Mouse (Mus musculus): Measurements from ENCODE around the gene 4921517D22Rik.

Gene 4921517D22Rik

DNA sequence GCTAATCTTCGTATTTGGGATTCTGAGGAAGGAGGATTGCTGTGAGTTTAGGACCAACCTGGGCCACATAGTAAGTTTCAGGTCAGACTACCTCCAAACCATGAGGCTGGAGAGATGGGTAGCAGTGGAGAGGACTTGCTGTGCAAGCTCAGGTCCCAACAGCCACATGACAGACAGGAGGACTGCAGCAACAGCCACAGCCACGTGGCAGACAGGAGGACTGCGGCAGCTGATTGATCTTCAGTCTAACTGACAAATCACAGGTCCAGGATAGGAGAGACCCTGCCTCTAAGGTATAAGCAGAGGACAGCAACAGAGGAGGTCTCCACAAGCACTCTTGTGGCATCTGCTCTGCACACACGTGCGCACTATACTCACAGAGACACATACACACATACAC is 36.1 kb downstream of the 4921517D22Rik start:
- no peak for DNase-seq (ENCODE audit: low spot score)

DNA sequence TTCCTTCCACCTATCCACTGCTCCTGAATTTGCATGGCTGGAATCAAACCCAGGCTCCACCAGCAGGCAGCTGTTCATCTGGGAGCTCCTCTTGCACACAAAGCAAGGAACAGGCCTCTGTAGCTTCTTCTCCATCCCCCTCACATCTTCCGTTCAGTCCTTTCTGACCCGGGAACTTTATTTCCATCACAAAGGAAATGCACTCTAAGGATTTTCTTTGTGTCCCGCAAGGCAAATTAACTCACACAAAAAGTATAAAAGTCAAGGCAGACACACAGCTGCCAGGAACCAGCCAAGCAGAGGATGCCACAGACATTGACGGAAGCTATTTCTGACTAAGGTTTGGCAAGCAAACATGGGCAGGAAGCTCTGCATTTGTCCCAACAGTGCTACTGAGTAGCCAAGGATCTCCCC is 36.9 kb downstream of the 4921517D22Rik start:
- DNase-seq (ENCODE audit: low spot score) = no peak

DNA sequence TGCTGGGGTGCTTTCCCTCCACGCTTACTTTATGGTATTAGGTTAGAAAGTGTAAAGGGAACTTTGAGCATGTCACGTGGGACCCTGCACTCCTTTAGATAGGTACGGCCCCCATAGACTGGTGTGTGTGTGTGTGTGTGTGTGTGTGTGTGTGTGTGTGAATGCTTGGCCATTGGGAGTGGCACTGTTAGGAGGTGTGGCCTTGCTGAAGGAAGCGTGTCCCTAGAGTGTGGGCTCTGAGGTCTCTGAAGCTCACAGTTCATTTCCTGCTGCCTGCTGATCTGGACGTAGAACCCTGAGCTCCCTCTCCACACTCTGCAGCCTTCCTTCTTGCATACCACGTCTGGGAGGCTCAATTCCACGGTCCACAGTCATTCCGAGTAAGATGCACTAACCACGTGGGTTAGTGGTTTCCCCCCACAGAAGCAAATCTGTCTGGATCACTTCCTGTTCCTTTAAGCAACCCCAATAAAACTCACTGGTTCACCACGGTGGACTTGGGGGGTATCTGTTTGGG is 37.5 kb downstream of the 4921517D22Rik start:
- DNase-seq (ENCODE audit: low spot score) = no peak

DNA sequence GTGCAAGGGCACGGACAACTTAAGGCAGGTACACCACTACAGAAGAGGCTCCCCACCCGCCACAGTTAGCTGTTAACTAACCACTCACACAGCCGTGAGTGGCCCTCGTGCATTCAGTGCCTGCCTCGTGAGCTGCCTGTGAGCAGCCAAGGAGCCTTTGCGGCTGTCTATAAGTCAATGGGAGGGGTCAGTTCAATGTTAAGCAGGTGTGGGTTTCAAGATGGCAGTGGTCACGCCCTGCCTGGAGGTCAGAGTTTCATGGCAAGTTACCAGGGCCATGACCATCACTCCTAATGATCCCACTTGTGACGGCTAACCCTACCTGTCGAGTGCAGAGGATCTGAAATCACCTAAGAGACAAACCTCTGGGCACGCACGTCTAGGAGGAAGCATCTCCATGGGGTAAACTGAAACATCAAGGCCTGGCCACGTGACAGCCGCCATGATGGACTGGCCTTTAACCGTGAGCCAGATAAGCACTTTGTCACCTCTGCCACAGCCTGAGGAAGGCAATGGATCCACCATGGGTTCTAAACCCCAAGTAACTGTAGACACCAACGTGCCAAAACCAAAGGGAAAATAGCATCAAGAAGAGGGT is 38.1 kb downstream of the 4921517D22Rik start:
- DNase-seq (ENCODE audit: low spot score) = no peak

DNA sequence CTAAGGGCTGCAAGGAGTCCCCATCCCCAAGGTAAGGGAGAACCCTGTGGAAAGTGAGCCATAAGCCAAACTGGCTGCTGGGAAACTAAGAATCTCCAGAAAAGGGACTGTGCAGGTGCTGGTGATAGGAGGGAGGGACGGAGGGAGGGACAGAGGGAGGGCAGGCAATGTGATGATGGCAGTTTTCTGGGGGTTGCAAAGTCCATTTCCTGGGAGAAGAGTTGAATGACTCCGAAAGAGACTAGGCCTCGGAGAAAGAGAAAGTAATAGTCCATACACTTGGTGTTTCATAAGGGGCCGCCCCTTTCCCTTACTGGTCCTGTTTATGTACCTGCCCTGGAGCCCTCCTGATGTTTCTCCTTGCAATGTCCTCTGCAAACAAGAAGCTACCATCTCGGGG is 39.4 kb downstream of the 4921517D22Rik start:
- no peak for DNase-seq (ENCODE audit: low spot score)

DNA sequence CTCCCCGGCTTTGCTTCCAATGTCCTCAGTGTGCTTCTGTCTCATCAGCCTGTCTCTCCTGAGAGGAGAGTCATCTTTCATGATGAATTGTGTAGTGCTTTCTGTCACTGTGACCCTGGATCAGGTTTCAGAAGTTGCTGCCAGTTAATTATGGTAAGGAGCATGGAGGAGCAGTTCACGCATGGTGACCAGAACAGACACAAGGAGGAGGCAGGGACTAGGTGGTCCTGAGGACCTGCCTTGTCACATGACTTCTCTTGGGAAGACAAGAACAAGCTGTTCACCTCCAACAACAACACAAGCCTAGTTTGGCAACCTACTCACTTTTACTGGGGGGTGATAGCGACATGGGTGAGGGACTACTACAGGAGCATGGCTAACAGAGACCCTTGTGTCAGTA is 40.8 kb downstream of the 4921517D22Rik start:
- DNase-seq (ENCODE audit: low spot score) = no peak

DNA sequence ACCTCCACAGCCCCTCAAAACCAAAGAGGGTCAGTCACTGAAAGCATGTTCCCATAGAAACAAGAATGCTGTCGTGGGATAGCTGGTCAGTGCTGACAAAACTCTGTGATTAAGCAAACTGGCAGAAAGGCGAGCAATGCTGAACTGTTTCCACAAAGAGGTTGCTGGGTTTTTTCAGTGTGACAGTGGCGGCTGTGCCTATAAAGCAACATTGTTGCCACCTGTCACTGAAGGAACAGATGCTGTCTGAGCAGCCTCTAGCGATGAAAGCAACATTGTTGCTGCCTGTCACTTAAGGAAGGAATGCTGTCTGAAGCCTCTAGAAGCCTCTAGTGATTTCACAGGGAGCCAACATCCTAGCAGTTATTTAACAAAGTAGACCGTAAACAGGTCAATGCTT is 41.3 kb downstream of the 4921517D22Rik start:
- no peak for DNase-seq (ENCODE audit: low spot score)

DNA sequence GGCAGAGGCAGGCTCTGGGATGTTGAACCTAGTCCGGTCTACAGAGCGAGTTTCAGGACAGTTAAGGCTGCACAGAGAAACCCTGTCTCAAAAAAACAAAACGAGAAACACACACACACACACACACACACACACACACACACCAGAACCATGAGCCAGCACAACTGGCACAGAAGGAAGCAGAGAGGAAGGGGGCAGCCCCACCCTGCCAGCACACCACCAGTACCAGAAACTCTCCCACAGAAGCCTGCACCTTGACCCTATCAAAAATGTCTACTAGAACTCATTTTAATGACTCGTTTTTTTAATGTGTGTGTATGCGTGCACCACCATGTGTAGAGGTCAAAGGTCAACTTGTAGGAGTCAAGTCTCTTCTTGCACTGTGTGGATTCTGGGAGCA is 44.1 kb downstream of the 4921517D22Rik start:
- DNase-seq (ENCODE audit: low spot score) = no peak

DNA sequence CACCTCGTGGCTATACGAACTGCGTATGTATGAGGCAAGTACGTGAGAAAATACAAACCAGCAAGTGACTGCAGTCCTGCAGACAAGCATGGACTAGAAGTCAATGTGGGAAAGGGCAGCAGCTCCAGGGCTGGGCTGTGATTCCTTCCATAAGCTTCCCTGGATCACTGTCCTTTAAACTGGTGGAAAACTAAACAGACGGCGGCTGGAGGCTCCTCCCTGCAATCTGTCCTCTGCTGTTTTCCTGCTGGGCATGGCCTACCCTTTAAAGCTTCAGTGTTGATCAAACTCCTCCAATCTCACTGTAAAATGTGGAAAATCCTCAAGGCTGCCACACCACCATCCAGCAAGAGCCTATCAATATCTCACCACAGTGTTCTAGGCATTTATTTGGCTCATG is 45.3 kb downstream of the 4921517D22Rik start:
- no peak for DNase-seq (ENCODE audit: low spot score)

DNA sequence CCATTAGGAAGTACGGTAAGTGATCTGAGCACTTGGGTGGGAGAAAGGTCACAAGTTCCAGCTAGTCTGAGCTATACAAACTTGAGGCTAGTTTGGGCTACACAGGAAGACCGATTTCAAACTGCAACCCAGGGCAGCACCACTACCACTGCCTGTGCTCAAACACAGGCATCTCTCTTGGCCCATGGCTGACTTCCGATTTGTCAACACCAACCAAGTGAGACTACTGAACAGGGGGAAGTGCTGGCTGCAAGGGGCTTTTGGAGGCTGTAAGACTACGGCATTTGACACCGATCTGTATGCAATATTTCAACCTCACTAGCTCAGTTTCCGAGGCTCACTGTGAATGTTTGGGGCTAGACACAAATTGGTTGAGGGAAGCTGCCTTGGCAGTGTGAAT is 46.4 kb downstream of the 4921517D22Rik start:
- DNase-seq (ENCODE audit: low spot score) = no peak

DNA sequence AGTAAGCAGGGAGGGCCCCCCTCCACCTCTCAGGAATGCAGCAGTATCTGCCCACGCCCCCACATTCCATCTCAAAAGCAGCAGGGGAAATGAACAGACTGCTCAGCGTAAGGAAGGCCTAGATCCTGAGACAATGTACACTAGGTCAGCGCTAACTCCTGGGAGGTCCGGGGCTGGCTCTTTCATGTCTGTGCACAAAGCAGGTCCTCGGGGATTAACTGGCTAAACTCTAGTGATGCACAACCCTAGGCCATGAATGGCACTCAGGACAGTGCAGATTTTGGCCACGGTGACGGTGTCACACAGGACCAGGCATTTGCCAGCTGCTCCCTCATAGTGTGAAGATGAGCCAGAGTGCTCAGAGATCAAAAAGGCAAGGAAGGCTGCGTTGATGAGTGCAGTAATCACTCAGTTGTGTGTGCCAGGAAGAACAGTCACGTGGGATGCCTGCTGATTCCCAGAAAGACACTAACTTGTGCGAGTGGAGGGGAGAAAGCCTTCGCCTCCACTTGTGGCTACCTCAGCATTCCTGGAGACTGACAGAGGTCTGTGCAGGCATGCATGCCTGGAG is 47.1 kb downstream of the 4921517D22Rik start:
- peak; percentile 12 for DNase-seq (ENCODE audit: low spot score)

DNA sequence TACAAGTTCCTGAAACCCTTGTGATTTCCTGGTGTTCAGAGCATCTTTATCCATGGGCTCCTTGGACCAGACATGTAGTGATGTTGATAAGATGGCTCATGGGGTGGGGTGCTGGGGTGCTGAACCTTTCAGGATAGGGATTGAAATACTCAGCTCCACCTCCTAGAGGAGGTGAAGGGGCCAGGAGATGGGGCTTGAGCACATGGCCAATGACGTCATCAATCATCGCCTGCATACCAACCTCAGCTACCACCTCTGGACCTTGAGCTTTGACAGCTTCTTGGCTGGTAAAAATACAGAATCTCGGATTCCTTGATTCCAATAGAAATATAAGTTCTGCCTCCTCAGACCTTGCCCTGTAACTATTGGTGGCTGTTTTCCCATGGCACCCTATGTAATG is 48.4 kb downstream of the 4921517D22Rik start:
- no peak for DNase-seq (ENCODE audit: low spot score)

DNA sequence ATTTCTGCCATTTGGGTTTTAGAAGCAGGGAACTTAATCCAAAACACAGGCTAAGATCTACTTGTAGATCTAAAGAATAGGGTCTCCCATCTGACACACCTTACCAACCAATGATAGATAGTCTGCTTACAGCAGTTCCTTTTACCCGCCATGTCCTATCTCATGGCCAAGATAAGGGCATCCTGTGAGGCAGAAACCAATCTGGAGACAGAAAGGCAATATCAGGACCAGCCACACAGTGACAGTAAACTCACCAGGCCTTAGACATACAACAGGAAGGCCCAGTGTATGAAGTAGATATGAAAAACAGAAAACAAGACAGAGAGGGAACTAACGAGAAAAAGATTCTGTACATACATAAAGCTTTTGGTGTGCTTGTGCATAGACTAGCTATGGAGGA is 51.1 kb downstream of the 4921517D22Rik start:
- DNase-seq (ENCODE audit: low spot score) = no peak

DNA sequence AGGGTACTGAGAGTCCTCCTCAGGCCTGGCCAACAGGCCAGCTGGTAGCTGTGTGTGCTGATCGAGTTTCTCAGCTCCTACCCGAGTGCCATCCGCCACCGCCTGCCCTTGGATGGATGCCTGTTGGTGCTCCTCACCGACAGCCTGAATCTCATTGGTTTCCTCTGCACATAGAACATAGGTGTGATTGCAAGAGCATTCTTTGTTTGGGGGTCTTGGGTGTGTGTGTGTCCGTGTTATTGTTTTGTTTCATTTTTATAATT is 53.8 kb downstream of the 4921517D22Rik start:
- DNase-seq (ENCODE audit: low spot score) = no peak

DNA sequence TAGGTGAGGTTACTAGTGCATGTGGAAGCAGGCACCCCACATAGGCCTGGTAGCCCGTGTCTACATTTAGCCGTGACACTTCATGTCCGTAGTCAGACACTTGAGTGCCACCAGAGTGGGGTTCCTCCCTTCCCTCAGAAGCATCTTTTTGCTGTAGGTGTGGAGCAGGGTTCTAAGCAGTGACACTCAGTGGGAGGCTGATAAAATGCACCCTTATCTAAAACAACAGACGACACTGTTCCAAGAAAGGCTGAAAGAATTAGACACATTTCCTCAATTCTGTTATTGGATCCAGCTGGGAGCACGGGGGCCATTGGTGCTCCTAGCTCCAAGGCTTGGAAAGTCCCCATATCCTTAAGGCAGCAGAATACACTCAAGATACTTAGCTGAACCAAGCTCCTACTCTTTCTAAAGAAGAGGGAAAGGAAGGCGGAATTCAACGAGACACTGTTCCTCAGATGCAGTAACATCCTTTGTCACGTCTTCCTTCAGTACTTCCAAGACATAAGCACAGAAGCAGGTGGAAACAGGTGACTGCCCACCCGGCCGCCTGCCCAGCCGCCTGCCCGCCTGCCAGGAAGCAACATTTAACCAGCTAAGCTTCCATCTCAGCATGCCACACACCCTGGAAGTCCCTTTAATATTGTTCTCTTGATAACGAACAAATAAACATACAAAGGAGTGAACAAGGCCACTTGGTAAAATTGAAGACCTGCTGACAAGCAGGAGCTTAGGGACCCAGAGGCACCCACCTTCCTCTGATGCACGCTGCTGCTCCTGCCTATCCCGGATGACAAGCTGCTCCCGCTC is 54.3 kb downstream of the 4921517D22Rik start:
- DNase-seq (ENCODE audit: low spot score) = no peak

DNA sequence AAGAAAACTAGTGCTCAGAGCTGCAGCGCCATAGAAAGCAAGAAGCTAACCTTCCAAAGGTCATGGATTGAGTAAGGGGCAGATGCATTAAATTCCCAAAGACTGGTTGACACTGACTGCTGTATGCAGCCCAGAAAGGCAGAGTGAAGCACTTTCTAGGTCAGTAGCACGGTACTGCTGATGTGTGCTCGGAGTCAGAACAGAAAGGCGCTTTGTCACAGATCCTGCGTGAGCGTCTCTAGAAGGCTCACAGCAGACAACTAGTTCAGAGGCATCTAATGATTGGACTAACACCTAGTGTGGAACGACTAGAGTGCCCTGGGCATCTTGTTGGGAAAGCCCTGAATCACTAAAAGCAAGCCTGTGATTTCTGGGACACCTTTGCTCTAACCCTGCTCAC is 56.1 kb downstream of the 4921517D22Rik start:
- no peak for DNase-seq (ENCODE audit: low spot score)
